Mouse (Mus musculus): ENCODE measurements around the gene Tsc22d4. TPM values are rescaled to one million over a fixed set of nuclear protein-coding genes. Genes with fewer than 3 reads are reported as not detected.

Tsc22d4 gene
- polyA plus RNA-seq, 1 experiment from 2014 or later: 81.1 TPM

DNA sequence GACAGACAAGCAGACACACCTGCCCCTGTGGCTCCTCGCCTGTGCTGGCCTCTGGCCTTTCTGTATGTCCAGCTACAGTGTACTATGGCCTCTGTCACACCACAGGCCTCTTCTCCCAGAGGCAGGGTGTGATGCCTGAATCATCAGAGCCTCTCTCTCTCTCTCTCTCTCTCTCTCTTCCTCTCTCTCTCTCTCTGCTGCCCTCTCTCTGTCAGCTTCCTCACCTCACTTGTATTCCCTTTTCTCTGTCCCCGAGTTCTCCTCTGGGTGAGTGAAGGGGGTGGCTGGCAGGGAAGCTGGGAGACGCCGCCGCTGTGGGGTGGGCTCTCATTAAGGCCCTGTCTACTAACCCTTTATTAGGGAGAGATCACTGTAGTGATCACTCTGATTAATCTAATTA is 7.0 kb upstream of the Tsc22d4 start:
- peak overlapping the region; percentile 72; the same call in 1 of the 2 replicates for H3K27ac ChIP-seq (ENCODE audit: low read depth, low read length)
- H3K27me3 ChIP-seq (ENCODE audit: control insufficient read depth, insufficient read depth, low read length): no peaks in the 10 kb centered on the region
- H3K4me2 ChIP-seq (ENCODE audit: low read depth, low read length, severe bottlenecking): peak overlapping the region; percentile 24; the same call in 1 of the 2 replicates

GRCm38 (mm10) chr5:137739471-137739870 is 6.1 kb upstream of the Tsc22d4 start:
- H3K27me3 ChIP-seq (ENCODE audit: control insufficient read depth, insufficient read depth, low read length): no peaks in the 10 kb centered on the region
- H3K36me3 ChIP-seq (ENCODE audit: control insufficient read depth, insufficient read depth, low read length): no peaks in the 10 kb centered on the region
- H3K4me1 ChIP-seq (replicated peaks; ENCODE audit: control insufficient read depth, insufficient read depth, low read length): peaks cover 33% of the 10 kb centered on the region
- peak overlapping the region; percentile 74 for H3K9ac ChIP-seq (ENCODE audit: low read length)
- H3K4me2 ChIP-seq (ENCODE audit: low read depth, low read length, severe bottlenecking): peak overlapping the region; percentile 85
- 30% methylated on average over 9 of the region's 9 CpGs for whole genome bisulfite sequencing
- no peak for ATAC-seq (replicated peaks; ENCODE audit: low FRiP score)
- H3K9me3 ChIP-seq (ENCODE audit: control insufficient read depth, low read length): no peaks in the 10 kb centered on the region
- H3K27ac ChIP-seq (ENCODE audit: low read depth, low read length): peak overlapping the region; percentile 72
- H3K4me3 ChIP-seq (ENCODE audit: low read depth, low read length): peak overlapping the region; percentile 71
- no peak for DNase-seq (ENCODE audit: low spot score)

More for the DNA sequence above, 7.0 kb upstream of the Tsc22d4 start:
- Histone ChIP-seq H3K4me1 (replicated peaks; ENCODE audit: control insufficient read depth, insufficient read depth, low read length) (peaks cover 42% of the 10 kb centered on the region), H3K9me3 (ENCODE audit: control insufficient read depth, low read length) (no peaks in the 10 kb centered on the region), H3K4me3 (ENCODE audit: low read depth, low read length) (0 out of 2 replicates have a peak overlapping the region, but pooled peaks have one; percentile 71), H3K9ac (ENCODE audit: low read length) (peak overlapping the region; percentile 21; the same call in 1 of the 2 replicates), H3K36me3 (ENCODE audit: control insufficient read depth, insufficient read depth, low read length) (no peaks in the 10 kb centered on the region)
- DNase-seq (ENCODE audit: low spot score): no peak
- WGBS: 29% methylated on average over 5 of the region's 5 CpGs
- no peak for ATAC-seq (replicated peaks; ENCODE audit: low FRiP score)

- H3K4me3 ChIP-seq (ENCODE audit: low read depth, low read length): peak overlapping the region; percentile 71
- H3K4me1 ChIP-seq (replicated peaks; ENCODE audit: control insufficient read depth, insufficient read depth, low read length): peaks cover 28% of the 10 kb centered on the region
- peak overlapping the region; percentile 85 for H3K4me2 ChIP-seq (ENCODE audit: low read depth, low read length, severe bottlenecking)
- no peaks in the 10 kb centered on the region for H3K9me3 ChIP-seq (ENCODE audit: control insufficient read depth, low read length)
- H3K36me3 ChIP-seq (ENCODE audit: control insufficient read depth, insufficient read depth, low read length): no peaks in the 10 kb centered on the region
- H3K27ac ChIP-seq (ENCODE audit: low read depth, low read length): peak overlapping the region; percentile 48; the same call in 1 of the 2 replicates
- no peaks in the 10 kb centered on the region for H3K27me3 ChIP-seq (ENCODE audit: control insufficient read depth, insufficient read depth, low read length)
- 12% methylated on average over 11 of the region's 11 CpGs for WGBS
- H3K9ac ChIP-seq (ENCODE audit: low read length): peak overlapping the region; percentile 74
- ATAC-seq (replicated peaks; ENCODE audit: low FRiP score): no peak; the same call in 1 of the 2 replicates
- DNase-seq (ENCODE audit: low spot score): peak; percentile 64
Observed at GRCm38 (mm10) chr5:137740506-137740905, 5.0 kb upstream of the Tsc22d4 start.

DNA sequence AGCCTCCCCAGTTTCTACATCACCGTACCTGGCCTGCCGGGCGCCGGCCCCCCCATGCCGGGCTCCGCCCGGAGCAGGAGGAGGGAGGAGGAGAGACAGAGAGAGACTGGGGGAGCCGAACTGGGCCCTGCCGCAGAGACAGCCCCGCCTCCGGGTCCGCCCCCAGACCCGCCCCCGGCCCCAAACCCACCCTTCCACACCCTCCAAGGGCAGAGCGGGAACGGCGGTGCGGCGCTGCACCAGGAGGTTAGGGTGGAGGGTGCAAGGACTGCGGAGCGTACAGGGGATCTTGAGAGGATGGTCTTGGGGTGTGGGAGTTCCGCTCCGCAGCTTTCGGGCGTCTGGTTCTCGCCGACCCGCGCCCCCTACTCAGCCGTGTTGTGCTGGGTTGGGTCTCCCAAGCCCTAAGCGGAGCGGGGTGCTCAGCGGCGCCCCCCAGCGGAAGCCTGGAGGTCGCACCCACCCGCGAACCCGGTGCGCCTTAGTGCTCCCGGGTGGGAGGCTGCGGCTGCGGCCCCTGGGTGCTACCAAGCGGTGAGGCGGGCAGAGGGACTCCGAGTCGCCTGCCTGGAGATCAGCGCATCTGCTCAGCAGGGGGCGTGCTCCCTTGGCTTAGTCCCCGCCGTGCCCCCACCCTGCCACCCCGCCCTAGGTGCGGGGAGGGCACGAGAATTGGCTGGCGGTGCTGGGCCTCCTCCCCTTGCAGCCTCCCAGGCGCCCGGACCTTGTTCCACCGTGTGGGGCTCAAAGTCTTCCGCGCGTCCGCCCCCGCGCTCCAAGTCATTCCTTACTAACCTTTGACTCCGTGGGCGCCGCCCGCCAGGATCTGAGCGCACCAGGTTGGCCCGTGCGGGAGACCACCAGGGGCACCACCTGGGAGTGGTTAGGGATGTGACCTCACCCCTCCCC is 4.3 kb upstream of the Tsc22d4 start, which contains the start of gene Nyap1:
TSS of gene Nyap1 (minus strand) at position 585 of the 909 bp plus-strand sequence.
- no peaks in the 10 kb centered on the region for H3K9me3 ChIP-seq (ENCODE audit: control insufficient read depth, low read length)
- peak; percentile 93 for DNase-seq (ENCODE audit: low spot score)
- H3K4me2 ChIP-seq (ENCODE audit: low read depth, low read length, severe bottlenecking): peak within 1 kb of the TSS; percentile 85
- H3K4me1 ChIP-seq (replicated peaks; ENCODE audit: control insufficient read depth, insufficient read depth, low read length): peaks cover 24% of the 10 kb centered on the region
- H3K36me3 ChIP-seq (ENCODE audit: control insufficient read depth, insufficient read depth, low read length): no peaks in the 10 kb centered on the region
- H3K9ac ChIP-seq (ENCODE audit: low read length): peak within 1 kb of the TSS; percentile 74
- under 1% methylated on average over 53 of the region's 71 CpGs for WGBS
- no peaks in the 10 kb centered on the region for H3K27me3 ChIP-seq (ENCODE audit: control insufficient read depth, insufficient read depth, low read length)
- peak within 1 kb of the TSS; percentile 48; the same call in 1 of the 2 replicates for H3K27ac ChIP-seq (ENCODE audit: low read depth, low read length)
- ATAC-seq (replicated peaks; ENCODE audit: low FRiP score): peak; percentile 80
- peak within 1 kb of the TSS; percentile 71 for H3K4me3 ChIP-seq (ENCODE audit: low read depth, low read length)

- no peak overlapping the region for H3K27ac ChIP-seq (ENCODE audit: low read depth, low read length)
- ATAC-seq (replicated peaks; ENCODE audit: low FRiP score) (no peak), DNase-seq (ENCODE audit: low spot score) (no peak)
- H3K9me3 ChIP-seq (ENCODE audit: control insufficient read depth, low read length): no peaks in the 10 kb centered on the region
- 63% methylated on average over 10 of the region's 10 CpGs for WGBS
- H3K9ac ChIP-seq (ENCODE audit: low read length): no peak overlapping the region
- no peak overlapping the region for H3K4me3 ChIP-seq (ENCODE audit: low read depth, low read length)
- H3K4me2 ChIP-seq (ENCODE audit: low read depth, low read length, severe bottlenecking): no peak overlapping the region; the same call in 1 of the 2 replicates
- no peaks in the 10 kb centered on the region for H3K27me3 ChIP-seq (ENCODE audit: control insufficient read depth, insufficient read depth, low read length)
- H3K4me1 ChIP-seq (replicated peaks; ENCODE audit: control insufficient read depth, insufficient read depth, low read length): peaks cover 24% of the 10 kb centered on the region
- H3K36me3 ChIP-seq (ENCODE audit: control insufficient read depth, insufficient read depth, low read length): no peaks in the 10 kb centered on the region
Observed at GRCm38 (mm10) chr5:137742048-137742447, 3.5 kb upstream of the Tsc22d4 start.

GRCm38 (mm10) chr5:137742836-137743235 is 2.7 kb upstream of the Tsc22d4 start:
- Histone ChIP-seq H3K9ac (ENCODE audit: low read length) (no peak overlapping the region), H3K4me2 (ENCODE audit: low read depth, low read length, severe bottlenecking) (no peak overlapping the region), H3K4me3 (ENCODE audit: low read depth, low read length) (no peak overlapping the region), H3K27ac (ENCODE audit: low read depth, low read length) (no peak overlapping the region), H3K27me3 (ENCODE audit: control insufficient read depth, insufficient read depth, low read length) (no peaks in the 10 kb centered on the region), H3K9me3 (ENCODE audit: control insufficient read depth, low read length) (no peaks in the 10 kb centered on the region), H3K4me1 (replicated peaks; ENCODE audit: control insufficient read depth, insufficient read depth, low read length) (peaks cover 29% of the 10 kb centered on the region), H3K36me3 (ENCODE audit: control insufficient read depth, insufficient read depth, low read length) (no peaks in the 10 kb centered on the region)
- 88% methylated on average over 6 of the region's 6 CpGs for WGBS
- no peak for ATAC-seq (replicated peaks; ENCODE audit: low FRiP score)
- no peak for DNase-seq (ENCODE audit: low spot score)

DNA sequence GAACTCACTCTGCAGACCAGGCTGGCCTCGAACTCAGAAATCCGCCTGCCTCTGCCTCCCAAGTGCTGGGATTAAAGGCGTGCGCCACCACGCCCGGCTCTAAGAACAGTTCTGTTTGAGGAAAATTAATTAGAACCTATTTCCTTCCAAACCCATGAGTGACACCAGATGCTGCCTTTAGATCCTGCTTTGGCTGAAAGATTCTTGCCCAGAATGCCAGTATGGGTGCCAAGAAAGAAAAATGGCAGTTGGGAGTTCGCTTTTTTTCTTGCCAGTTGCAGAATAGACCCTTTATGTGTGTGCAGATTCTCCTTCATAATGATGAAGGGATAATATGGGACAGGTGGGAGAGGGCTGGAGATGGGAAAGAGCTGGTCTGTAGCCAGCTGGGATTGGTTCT is 1.3 kb upstream of the Tsc22d4 start:
- Histone ChIP-seq H3K4me2 (ENCODE audit: low read depth, low read length, severe bottlenecking) (no peak overlapping the region), H3K27ac (ENCODE audit: low read depth, low read length) (no peak overlapping the region), H3K4me3 (ENCODE audit: low read depth, low read length) (no peak overlapping the region), H3K27me3 (ENCODE audit: control insufficient read depth, insufficient read depth, low read length) (no peaks in the 10 kb centered on the region), H3K4me1 (replicated peaks; ENCODE audit: control insufficient read depth, insufficient read depth, low read length) (peaks cover 23% of the 10 kb centered on the region), H3K9me3 (ENCODE audit: control insufficient read depth, low read length) (no peaks in the 10 kb centered on the region), H3K9ac (ENCODE audit: low read length) (no peak overlapping the region), H3K36me3 (ENCODE audit: control insufficient read depth, insufficient read depth, low read length) (no peaks in the 10 kb centered on the region)
- DNase-seq (ENCODE audit: low spot score): no peak
- no peak for ATAC-seq (replicated peaks; ENCODE audit: low FRiP score)
- WGBS: 88% methylated on average over 7 of the region's 7 CpGs

- Histone ChIP-seq H3K27ac (ENCODE audit: low read depth, low read length) (peak overlapping the region; percentile 90), H3K9ac (ENCODE audit: low read length) (peak overlapping the region; percentile 84), H3K4me1 (replicated peaks; ENCODE audit: control insufficient read depth, insufficient read depth, low read length) (peaks cover 16% of the 10 kb centered on the region), H3K4me3 (ENCODE audit: low read depth, low read length) (peak overlapping the region; percentile 69), H3K27me3 (ENCODE audit: control insufficient read depth, insufficient read depth, low read length) (no peaks in the 10 kb centered on the region), H3K9me3 (ENCODE audit: control insufficient read depth, low read length) (no peaks in the 10 kb centered on the region), H3K4me2 (ENCODE audit: low read depth, low read length, severe bottlenecking) (peak overlapping the region; percentile 98), H3K36me3 (ENCODE audit: control insufficient read depth, insufficient read depth, low read length) (no peaks in the 10 kb centered on the region)
- under 1% methylated on average over 20 of the region's 20 CpGs for WGBS
- ATAC-seq (replicated peaks; ENCODE audit: low FRiP score) (peak; percentile 49), DNase-seq (ENCODE audit: low spot score) (peak; percentile 85)
Observed at GRCm38 (mm10) chr5:137746282-137746850, 836 bp downstream of the Tsc22d4 start.
